Mouse (Mus musculus) limb, embryonic 12.5 days (tissue): ENCODE measurements around the gene Etv6. TPM values are rescaled to one million over a fixed set of nuclear protein-coding genes. Genes with fewer than 3 reads are reported as not detected.

Experiments
- ATAC-seq: fragments of 200-750 bp; cut with Nextera tagmentation; 2 replicates; pipeline ENCODE4 v1.8.0; 2017; ENCODE audit warnings: low read depth, moderate TSS enrichment; ENCODE audit not compliant: insufficient number of reproducible peaks, insufficient read depth, low FRiP score, low TSS enrichment
- H3K27ac ChIP-seq: fragments of 300-500 bp; sonication (generic); 2 replicates; pipeline ENCODE4 v1.5.1; 2016; ENCODE audit warnings: mild to moderate bottlenecking, moderate library complexity
- H3K27me3 ChIP-seq: fragments of 300-500 bp; sonication (generic); 2 replicates; pipeline ENCODE4 v1.6.1; 2016; ENCODE audit warnings: mild to moderate bottlenecking, moderate library complexity
- H3K36me3 ChIP-seq: fragments of 300-500 bp; sonication (generic); 2 replicates; pipeline ENCODE4 v1.6.1; 2016; ENCODE audit warnings: mild to moderate bottlenecking, moderate library complexity
- H3K4me1 ChIP-seq: fragments of 300-500 bp; sonication (generic); replicated peaks from 2 replicates; pipeline ENCODE4 v1.6.1; 2016
- H3K4me2 ChIP-seq: fragments of 300-500 bp; sonication (generic); 2 replicates; pipeline ENCODE4 v1.6.1; 2016; ENCODE audit warnings: mild to moderate bottlenecking, moderate library complexity
- H3K4me3 ChIP-seq: fragments of 300-500 bp; sonication (generic); replicated peaks from 2 replicates; pipeline ENCODE4 v1.5.1; 2016; ENCODE audit warnings: mild to moderate bottlenecking
- H3K9ac ChIP-seq: fragments of 300-500 bp; sonication (generic); replicated peaks from 2 replicates; pipeline ENCODE4 v1.6.1; 2016; ENCODE audit warnings: mild to moderate bottlenecking, moderate library complexity
- H3K9me3 ChIP-seq: fragments of 300-500 bp; sonication (generic); 2 replicates; pipeline ENCODE4 v1.6.1; 2016; ENCODE audit warnings: mild to moderate bottlenecking, moderate library complexity
- WGBS: fragments of 180-500 bp; shearing (Covaris S2); methylation state at CpG from one replicate; pipeline ENCODE4 v1.1.7; 2016; 5-methylcytosine and 5-hydroxymethylcytosine counted together
- polyA plus RNA-seq: library from polyadenylated mRNA; unstranded; fragments of >200 nt; fragmentation: Nextera tagmentation; extraction: Ambion mirVana; gene quantifications from 2 replicates; pipeline ENCODE4 v1.2.1, GENCODE M21; 2016

Gene Etv6
- polyA plus RNA-seq, 1 experiment from 2014 or later, result 16.3 TPM

GRCm38 (mm10) chr6:134189174-134189573 is 153.7 kb downstream of the Etv6 start:
- no peak for ATAC-seq
- no peak overlapping the region for H3K9ac ChIP-seq
- peaks cover 31% of the 10 kb centered on the region for H3K4me1 ChIP-seq
- H3K27me3 ChIP-seq, result no peaks in the 10 kb centered on the region
- no peak overlapping the region for H3K4me2 ChIP-seq
- no peak overlapping the region for H3K4me3 ChIP-seq
- no peaks in the 10 kb centered on the region for H3K9me3 ChIP-seq
- no peaks in the 10 kb centered on the region for H3K36me3 ChIP-seq
- WGBS, result 33% methylated on average over 5 of the region's 5 CpGs
- H3K27ac ChIP-seq, result 0 out of 2 replicates have a peak overlapping the region, but pooled peaks have one; percentile 50

DNA sequence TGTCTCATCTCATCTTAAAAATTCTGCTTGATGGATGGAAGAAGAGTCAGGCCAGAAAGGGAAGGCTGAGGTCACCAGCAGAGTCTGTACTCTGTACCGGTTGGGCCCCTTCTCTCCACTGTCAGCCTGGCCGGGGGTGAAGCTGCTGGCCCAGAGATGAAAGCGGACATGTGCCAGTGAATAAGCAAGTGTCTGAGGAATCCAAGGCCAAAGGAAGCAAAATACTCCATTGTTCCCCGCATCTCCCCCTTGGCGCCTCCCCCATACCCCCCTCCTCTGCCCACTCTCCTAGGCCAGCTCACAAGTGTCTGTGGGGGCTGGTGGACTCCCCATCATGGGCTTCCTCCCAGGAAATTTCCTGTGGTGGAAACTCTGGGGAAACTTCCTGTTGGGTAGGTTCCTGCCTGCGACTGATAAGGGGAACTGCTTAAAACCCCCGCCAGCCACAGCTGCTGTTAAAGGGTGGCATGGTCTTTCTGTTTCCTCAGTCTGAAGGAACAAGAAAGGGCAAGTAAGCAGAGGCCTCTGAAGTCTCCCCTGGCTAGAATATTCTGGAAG is 154.2 kb downstream of the Etv6 start:
- no peaks in the 10 kb centered on the region for H3K27me3 ChIP-seq
- 0 out of 2 replicates have a peak overlapping the region, but pooled peaks have one; percentile 50 for H3K27ac ChIP-seq
- WGBS, result 60% methylated on average over 7 of the region's 7 CpGs
- no peak overlapping the region for H3K4me2 ChIP-seq
- no peak overlapping the region for H3K4me3 ChIP-seq
- peaks cover 31% of the 10 kb centered on the region for H3K4me1 ChIP-seq
- no peaks in the 10 kb centered on the region for H3K36me3 ChIP-seq
- H3K9me3 ChIP-seq, result no peaks in the 10 kb centered on the region
- H3K9ac ChIP-seq, result no peak overlapping the region
- no peak for ATAC-seq

DNA sequence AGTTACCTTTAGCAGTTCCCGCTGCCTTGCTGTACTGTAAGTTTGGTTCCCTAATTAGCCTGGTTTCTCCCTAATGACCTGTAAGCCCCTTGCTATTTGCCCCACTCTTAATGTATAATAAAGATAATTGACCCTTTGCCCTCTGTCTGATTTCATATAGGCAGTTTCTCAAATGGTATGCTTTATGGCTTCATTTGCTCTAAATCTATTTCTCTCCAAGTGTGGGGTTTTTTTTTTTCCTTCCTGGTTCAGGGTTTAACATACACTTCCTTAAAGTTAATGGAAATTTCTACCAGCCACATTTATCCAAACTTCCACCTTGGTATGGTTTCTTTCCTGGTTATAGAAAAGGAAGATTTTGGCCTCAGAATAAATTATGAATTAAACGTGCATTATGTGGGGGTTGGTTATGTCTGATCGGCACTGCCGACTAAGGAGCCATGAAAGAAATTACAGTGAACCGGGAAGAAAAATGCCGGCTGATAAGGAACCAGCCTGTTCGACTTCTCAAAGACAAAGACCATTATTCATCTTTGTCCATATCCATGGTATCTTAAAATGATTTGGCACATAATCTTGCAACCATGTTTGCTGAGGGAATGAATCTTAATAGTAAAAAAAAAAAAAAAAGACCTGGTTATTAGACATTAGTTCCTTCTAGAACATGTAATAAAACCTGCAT is 155.2 kb downstream of the Etv6 start:
- no peaks in the 10 kb centered on the region for H3K9me3 ChIP-seq
- 92% methylated on average over 7 of the region's 7 CpGs for WGBS
- ATAC-seq, result no peak
- H3K4me2 ChIP-seq, result no peak overlapping the region
- peaks cover 27% of the 10 kb centered on the region for H3K4me1 ChIP-seq
- no peak overlapping the region for H3K27ac ChIP-seq
- H3K9ac ChIP-seq, result no peak overlapping the region
- H3K36me3 ChIP-seq, result no peaks in the 10 kb centered on the region
- H3K4me3 ChIP-seq, result no peak overlapping the region
- H3K27me3 ChIP-seq, result no peaks in the 10 kb centered on the region

- Histone ChIP-seq H3K27ac (no peak overlapping the region), H3K4me3 (no peak overlapping the region), H3K4me2 (no peak overlapping the region), H3K27me3 (no peaks in the 10 kb centered on the region), H3K4me1 (peaks cover 22% of the 10 kb centered on the region), H3K9ac (no peak overlapping the region), H3K9me3 (no peaks in the 10 kb centered on the region), H3K36me3 (no peaks in the 10 kb centered on the region)
- no peak for ATAC-seq
Observed at GRCm38 (mm10) chr6:134192710-134193109, 157.2 kb downstream of the Etv6 start.

- Histone ChIP-seq H3K27me3 (no peaks in the 10 kb centered on the region), H3K4me1 (peaks cover 13% of the 10 kb centered on the region; the same call in 1 of the 2 replicates), H3K9ac (0 out of 2 replicates have a peak overlapping the region, but pooled peaks have one; percentile 18), H3K4me3 (no peak overlapping the region), H3K9me3 (no peaks in the 10 kb centered on the region), H3K27ac (peak overlapping the region; percentile 45; the same call in 1 of the 2 replicates), H3K4me2 (no peak overlapping the region), H3K36me3 (peaks cover 5% of the 10 kb centered on the region; the same call in 1 of the 2 replicates)
- 91% methylated on average over 1 of the region's 1 CpGs for WGBS
- no peak for ATAC-seq
Observed at GRCm38 (mm10) chr6:134199895-134200294, 164.4 kb downstream of the Etv6 start.

DNA sequence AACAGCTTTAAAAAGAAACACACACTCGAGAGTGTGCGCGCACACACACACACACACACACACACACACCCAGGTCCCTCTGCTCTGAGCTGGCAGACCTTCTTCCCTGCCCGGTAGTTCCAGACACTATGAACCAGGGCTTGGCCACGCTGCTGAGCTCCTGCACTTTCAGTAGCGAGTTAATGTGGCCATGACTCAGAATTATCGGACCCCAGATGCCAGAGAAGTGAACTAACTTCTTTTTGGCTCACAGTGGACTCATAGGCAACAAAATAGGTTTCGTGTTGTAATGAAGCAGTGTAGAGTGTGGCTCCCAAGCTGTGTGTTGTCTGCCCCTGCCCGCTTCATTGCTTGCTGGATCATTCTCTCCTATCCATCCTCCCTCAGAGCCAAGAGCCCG is 165.1 kb downstream of the Etv6 start:
- Histone ChIP-seq H3K4me1 (peaks cover 13% of the 10 kb centered on the region; the same call in 1 of the 2 replicates), H3K9ac (no peak overlapping the region), H3K4me2 (no peak overlapping the region), H3K9me3 (no peaks in the 10 kb centered on the region), H3K36me3 (peaks cover 5% of the 10 kb centered on the region; the same call in 1 of the 2 replicates), H3K27me3 (no peaks in the 10 kb centered on the region), H3K27ac (0 out of 2 replicates have a peak overlapping the region, but pooled peaks have one; percentile 29), H3K4me3 (no peak overlapping the region)
- 90% methylated on average over 10 of the region's 10 CpGs for WGBS
- no peak for ATAC-seq

- H3K9me3 ChIP-seq, result no peaks in the 10 kb centered on the region
- H3K27me3 ChIP-seq, result no peaks in the 10 kb centered on the region
- H3K9ac ChIP-seq, result no peak overlapping the region
- H3K27ac ChIP-seq, result no peak overlapping the region
- peaks cover 5% of the 10 kb centered on the region; the same call in 1 of the 2 replicates for H3K36me3 ChIP-seq
- H3K4me1 ChIP-seq, result peaks cover 13% of the 10 kb centered on the region; the same call in 1 of the 2 replicates
- no peak overlapping the region for H3K4me2 ChIP-seq
- no peak overlapping the region for H3K4me3 ChIP-seq
- 90% methylated on average over 5 of the region's 5 CpGs for WGBS
- ATAC-seq, result no peak
Observed at GRCm38 (mm10) chr6:134202176-134202575, 166.7 kb downstream of the Etv6 start.

- no peak for ATAC-seq
- Histone ChIP-seq H3K27me3 (no peaks in the 10 kb centered on the region), H3K9ac (no peak overlapping the region), H3K9me3 (no peaks in the 10 kb centered on the region), H3K27ac (no peak overlapping the region), H3K4me2 (no peak overlapping the region), H3K36me3 (peaks cover 5% of the 10 kb centered on the region; the same call in 1 of the 2 replicates), H3K4me3 (no peak overlapping the region), H3K4me1 (peaks cover 9% of the 10 kb centered on the region)
- WGBS, result 93% methylated on average over 10 of the region's 11 CpGs
Observed at GRCm38 (mm10) chr6:134205163-134205562, 169.7 kb downstream of the Etv6 start.

DNA sequence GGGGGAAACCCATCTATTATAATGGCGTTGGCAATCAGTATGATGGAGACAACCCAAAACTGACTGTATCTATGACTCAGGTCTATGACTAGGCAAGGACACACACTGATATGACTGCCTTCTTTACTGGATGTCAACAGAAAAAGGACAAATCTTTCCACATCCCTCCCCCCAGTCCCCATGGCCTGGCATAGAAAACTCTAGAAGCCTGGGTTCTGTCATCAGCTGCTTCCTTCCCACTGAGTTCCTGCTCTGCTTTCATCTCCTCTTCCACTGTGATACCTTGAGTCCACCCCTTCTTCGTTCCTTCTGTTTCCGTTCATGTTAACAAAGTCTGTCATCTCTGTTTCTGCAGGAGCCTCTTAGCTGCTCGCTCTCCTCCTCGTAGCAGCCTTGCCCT is 170.2 kb downstream of the Etv6 start:
- H3K27ac ChIP-seq, result no peak overlapping the region
- H3K36me3 ChIP-seq, result peaks cover 5% of the 10 kb centered on the region; the same call in 1 of the 2 replicates
- H3K4me1 ChIP-seq, result peaks cover 7% of the 10 kb centered on the region
- no peak overlapping the region for H3K9ac ChIP-seq
- no peaks in the 10 kb centered on the region for H3K27me3 ChIP-seq
- H3K4me3 ChIP-seq, result no peak overlapping the region
- ATAC-seq, result no peak
- WGBS, result 88% methylated on average over 5 of the region's 5 CpGs
- no peak overlapping the region for H3K4me2 ChIP-seq
- no peaks in the 10 kb centered on the region for H3K9me3 ChIP-seq

GRCm38 (mm10) chr6:134206251-134206650 is 170.8 kb downstream of the Etv6 start:
- Histone ChIP-seq H3K4me1 (peaks cover 7% of the 10 kb centered on the region), H3K4me3 (no peak overlapping the region), H3K36me3 (peaks cover 5% of the 10 kb centered on the region; the same call in 1 of the 2 replicates), H3K27me3 (no peaks in the 10 kb centered on the region), H3K9me3 (no peaks in the 10 kb centered on the region), H3K27ac (no peak overlapping the region), H3K4me2 (no peak overlapping the region), H3K9ac (no peak overlapping the region)
- 88% methylated on average over 5 of the region's 5 CpGs for WGBS
- ATAC-seq, result no peak

- Histone ChIP-seq H3K9ac (no peak overlapping the region), H3K36me3 (peaks cover 5% of the 10 kb centered on the region; the same call in 1 of the 2 replicates), H3K4me2 (no peak overlapping the region), H3K27me3 (no peaks in the 10 kb centered on the region), H3K4me3 (no peak overlapping the region), H3K27ac (no peak overlapping the region), H3K9me3 (no peaks in the 10 kb centered on the region), H3K4me1 (peaks cover 7% of the 10 kb centered on the region)
- ATAC-seq, result peak; percentile 65; the same call in 1 of the 2 replicates
- 86% methylated on average over 19 of the region's 19 CpGs for WGBS
Observed at GRCm38 (mm10) chr6:134207391-134208179, 172.1 kb downstream of the Etv6 start.
